Mouse (Mus musculus) adrenal gland, adult (tissue): ENCODE measurements around the gene 6430550D23Rik.
"Not testable (repeated sequence)": the region's sequence is repeated elsewhere in the genome, so short reads cannot be mapped to it uniquely, and the experiment has no call there.

Source experiments
- DNase-seq, 2 experiments: peaks; one replicate each; pipeline ENCODE4 v3.0.0; 2022 to 2023; ENCODE audit warnings: low spot score in 1 of 2; ENCODE audit not compliant: inconsistent age in 2 of 2

Gene 6430550D23Rik

DNA sequence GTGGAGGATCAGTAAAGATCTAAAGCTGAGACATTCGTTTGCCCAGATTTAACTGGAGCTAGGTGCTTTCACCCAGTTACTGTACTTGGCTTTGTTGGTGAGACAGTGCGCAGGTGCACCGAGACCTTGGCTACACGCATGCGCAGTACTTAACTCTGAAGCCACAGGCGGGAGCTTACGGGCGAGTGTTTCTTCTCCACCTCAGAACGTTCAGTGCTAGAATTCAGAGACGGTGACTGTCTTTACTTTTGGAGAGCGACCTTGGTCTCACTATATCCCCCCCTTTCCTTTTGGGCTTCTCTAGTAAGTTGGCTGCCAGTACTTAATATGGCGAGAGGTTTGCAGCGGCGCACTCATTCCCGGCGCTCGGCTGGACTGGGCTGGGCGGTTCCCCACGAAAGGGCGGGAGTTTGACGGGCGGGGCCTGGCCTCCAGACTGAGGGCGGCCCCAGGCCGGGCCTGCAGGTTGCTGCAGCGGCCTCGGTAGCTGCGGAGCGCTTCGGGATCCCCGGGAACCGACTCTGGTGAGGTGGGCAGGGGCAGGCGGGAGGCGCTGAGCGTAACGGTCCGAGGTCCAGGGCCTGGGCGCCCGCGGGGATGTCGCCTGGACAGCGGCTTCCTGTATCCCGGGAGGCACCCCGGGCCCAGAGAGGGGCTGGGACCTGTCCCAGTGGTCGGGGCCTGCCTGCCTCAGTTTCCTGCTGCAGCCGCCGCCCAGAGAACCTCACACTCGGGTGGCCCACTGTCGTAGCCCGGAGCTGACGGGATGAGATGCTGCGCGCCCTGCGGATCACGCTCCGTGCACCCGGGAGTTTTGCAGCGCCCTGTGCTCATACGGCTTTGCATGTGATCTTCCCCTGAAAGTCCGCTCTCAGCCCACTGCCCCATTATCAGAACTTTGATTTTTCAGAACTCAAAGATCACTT lies 51.4 kb downstream of the 6430550D23Rik start, which contains the start of gene Cep250:
Cep250 (plus strand) TSS at position 325 of the 926 bp plus-strand sequence.
- DNase-seq: peak; percentile 95 to 98

DNA sequence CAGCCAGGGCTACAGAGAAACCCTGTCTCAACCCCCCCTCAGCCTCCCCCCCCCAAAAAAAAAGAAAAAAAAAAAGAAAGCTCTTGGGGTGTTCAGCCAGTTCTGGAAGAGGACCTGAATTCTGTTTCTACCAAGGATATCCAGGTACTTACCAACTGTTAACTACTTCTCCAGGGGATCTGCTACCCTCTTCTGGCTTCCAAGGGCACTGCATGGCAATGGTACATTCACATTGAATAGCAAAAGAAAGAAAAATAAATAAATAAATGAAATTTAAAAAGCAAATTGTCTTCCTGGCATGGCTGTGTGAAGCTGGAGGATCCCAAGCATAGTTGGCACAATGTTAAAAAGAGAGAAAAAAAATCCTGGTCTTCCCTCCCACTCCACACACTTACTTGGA lies 55.8 kb downstream of the 6430550D23Rik start:
- DNase-seq: peak; percentile 46 to 83

DNA sequence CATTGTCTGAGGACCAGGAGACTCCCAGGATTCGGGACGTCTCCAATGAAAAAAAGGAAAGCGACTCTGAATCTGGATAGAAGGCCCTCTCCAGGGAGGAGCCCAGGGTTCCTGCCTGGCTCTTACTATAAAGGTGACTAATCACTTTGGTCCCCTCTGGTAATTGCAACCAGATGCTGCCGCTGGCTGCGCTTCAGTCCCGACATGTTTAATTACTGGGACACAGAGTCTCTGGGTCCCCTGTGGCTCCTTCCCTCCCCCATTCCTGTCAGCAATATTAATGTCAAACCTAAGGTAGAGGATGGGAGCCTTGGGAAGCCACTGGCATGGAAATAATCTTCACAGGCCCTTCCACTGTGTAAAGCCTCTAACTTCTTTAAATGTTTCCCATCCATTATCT lies 58.4 kb downstream of the 6430550D23Rik start:
- peak in 1 of 2 experiments; percentile 38 for DNase-seq

DNA sequence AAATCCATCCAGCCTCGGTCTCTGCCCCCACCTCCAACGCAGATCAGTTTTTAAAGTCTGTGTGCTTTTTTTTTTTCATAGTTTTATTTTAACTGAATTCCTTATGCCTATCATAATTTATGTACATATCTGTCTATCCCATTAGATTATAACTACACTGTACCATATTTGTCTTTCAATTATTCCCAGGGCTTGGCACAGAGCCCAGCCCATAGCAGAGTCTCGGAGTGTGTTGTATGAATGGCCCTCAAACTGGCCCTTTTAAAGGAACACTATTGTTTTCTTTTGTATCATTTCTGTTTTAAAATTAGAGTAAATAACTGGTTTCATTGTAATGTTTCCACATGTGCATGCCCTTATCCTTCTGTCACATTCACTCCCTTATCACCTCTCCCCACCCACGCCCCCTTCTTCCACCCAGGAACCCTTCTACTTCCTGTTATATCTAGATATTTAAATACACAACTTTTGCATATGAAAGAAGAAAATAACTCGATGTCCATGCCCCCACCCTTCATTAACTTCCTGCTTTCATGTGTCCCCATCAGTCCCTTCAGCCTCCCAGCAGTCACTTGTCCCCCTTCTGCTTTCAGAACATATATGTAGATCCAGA lies 60.3 kb downstream of the 6430550D23Rik start:
- no peak for DNase-seq

DNA sequence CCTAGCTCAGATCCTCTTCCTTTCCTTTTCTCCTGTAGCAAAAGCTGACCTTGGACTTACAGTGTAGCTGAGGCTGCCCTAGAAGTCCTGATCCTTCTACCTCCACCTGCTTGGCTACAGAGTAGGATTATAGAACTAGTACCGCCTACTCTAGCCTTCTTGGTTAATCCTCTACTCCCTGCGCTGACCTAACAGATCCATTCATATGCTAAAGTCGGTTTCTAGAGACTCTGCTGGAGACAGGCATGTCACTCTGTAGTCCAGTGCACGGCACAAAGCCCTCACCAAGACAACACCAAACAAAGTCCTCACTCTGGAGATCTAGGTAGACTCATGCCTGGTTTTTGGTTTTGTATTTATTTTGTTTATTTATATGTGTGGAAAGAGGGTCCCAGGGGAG lies 61.3 kb downstream of the 6430550D23Rik start:
- no peak for DNase-seq

DNA sequence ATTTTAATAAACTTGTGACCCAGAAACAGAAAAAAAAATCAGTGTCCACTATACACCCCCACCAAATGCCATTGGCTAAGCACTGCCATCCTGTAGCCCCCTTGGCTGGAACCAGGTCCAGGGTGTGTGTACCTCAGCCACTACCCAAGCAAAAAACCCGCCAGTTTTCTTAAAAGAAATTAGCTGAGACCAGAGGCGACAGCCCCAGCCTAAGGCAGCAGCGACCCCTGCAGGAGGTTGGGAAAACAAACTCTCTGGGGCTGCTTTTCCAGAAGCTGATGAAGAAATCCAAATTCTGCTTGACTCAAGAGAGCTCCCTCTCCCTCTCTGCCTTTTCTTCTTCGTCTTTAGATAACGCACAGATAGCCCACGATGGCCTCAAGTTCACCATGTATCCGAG lies 61.7 kb downstream of the 6430550D23Rik start:
- DNase-seq: peak; percentile 71 to 91

DNA sequence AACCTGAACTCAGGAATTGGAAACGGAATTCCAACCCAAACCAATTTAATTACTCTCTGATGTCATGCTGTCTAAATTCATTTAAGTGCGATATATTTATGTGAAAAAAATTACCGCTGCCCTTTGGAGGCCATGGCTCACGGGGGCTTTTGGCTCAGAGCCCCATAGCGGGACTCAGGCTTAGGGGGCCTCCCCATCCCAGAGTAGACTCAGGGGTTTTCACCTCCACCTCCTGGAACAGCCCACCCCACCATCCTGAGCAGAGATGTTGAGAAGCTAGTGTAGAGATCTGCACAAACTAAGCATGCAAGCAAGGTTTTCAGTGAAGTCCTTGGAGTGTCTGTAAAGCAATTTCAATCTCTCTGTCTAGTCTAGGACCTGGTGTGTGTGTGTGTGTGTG lies 62.2 kb downstream of the 6430550D23Rik start:
- DNase-seq: peak in 1 of 2 experiments; percentile 29

DNA sequence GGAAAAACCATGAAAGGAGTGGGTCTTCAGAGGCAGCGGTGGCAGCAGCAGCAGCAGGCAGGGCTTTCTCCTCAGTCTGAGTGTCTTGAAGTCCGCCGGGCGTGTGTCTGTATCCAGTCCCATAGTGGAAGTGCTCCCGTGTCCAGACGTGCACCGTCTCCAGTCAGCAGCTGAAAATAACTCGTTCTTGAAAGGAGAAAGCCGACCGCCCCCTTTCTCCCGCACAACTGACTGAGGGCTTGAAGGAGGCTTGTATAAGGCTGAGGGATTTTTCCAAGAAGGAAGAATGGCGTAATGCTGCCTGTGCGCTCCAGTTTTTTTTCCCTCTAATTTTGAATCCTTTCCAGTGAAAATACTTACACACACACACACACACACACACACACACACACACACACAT lies 62.7 kb downstream of the 6430550D23Rik start, which contains the start of gene Gdf5:
Gdf5 (minus strand) TSS at position 244 of the 400 bp plus-strand sequence.
- peak in 1 of 2 experiments; percentile 47 for DNase-seq

DNA sequence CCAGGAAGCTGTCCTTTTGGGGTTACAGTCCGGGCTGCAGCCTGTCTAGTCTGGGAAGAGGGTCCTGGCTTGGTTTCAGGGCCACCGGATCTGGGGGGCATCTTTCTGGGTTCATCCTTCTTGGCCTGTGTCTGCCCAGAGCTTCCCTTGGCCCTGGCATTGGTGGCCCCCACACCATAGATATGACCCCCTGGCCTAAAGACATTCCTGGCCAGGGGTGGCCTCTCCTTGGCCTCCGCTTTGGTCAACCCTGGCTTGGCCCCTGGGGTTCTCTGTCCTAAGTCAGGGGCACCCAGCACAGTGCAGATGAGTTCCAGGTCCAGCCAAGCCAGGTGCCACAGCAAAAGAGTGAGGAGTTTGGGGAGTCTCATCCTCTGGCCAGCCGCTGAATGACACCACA lies 63.1 kb downstream of the 6430550D23Rik start:
- no peak for DNase-seq

DNA sequence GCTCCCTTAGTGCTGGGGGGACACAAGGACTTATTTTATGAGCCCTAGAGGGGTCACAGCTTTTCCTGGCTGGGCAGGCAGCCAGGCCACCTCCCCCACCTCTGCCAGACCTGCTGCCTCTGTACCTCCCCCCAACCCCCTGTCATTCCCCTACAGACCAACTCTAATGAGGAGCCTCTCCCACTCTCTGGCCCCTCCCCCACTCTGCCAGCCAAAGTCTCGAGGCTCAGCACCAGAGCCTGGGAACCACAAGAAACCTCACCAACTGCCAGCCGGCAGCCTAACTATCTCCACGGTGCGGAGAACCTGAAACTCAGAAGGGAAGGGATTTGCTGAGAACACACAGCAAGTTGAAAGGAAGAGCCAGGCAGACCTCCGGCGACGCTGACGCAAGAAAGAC lies 64.3 kb downstream of the 6430550D23Rik start:
- peak in 1 of 2 experiments; percentile 21 for DNase-seq

DNA sequence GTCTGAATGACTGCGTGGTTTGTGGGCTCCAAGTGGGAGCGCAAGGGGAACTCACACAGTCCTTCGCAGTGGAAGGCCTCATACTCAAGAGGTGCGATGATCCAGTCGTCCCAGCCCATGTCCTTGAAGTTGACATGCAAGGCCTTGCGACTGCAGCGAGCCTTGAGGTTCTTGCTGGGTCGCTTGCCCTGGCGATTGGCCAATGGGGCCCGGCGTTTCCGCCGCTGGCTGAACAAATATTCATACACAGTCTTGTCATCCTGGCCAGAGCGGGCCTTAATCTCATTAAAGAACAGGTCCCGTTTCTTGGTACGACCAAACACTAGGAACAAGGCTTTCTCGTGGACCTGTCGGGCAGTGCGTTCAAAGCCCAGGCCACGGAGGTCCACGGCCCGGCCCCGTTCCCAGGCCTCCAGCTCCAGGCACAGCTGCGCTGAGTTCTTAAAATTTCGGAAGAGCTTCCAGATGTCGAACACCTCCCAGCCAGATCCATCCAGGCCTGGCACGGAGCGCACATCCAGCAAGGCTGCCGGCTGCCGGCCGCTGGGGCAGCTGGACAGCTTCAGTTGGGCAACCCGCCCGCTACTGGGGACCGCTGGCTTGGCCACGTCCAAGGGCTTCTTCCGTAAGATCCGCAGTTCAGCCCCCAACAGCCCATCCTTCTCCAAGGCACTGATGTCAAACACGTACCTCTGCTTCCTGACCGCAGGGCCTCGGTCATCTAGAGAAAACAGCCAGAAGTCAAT lies 65.9 kb downstream of the 6430550D23Rik start:
- peak; percentile 86 to 93 for DNase-seq

DNA sequence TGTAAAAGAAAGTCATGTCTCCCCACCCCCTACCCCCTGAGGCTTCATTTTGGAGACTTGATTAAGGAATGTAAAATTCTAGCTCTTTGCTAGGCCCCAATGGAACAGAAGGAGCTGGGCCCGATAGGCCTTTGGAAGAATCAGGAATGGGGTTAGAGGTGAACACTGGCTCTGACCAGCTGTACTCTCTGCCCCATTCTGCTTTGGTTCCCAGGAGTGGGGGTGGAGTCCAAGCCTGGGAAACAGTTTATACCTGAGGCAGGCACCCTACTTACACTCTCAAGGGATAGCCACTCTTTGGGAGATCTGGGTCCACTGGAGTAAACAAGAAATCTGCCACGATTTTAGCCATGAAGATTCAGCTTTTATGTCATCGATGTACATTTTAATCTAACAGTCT lies 67.1 kb downstream of the 6430550D23Rik start, which contains the start of gene Gm15557:
Gm15557 (plus strand) TSS at position 48 of the 400 bp plus-strand sequence.
- DNase-seq: peak in 1 of 2 experiments; percentile 20

DNA sequence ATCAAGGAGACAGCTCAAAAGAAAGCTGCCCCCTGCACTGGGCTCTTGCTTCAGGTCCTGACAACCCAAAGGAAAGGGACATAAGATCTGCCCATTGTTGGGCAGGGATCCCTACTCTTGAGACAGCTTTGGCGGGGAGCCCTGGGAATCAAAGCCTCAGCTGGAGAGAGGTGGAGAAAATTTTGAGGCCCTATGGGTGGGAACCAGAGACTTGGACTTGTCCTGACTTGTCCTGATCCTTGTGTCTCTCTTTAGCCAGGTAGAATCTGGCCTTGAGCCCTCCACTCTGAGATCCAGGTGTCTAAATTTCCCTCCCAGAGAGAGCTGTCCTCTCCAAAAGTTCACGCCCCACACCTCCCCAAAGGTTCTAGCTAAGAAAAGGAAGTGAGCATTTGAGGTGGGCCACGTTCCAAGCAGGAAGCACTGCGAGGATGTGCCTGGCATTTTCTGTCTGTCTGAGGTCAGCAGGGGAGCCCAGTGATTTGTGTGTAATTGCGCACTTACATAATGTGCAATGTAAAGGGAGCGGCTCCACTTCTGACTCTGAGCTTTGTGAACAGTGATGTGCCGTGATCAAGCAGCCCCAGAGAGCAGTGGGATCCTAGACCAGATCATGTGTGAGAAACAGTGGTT lies 67.8 kb downstream of the 6430550D23Rik start:
- peak in 1 of 2 experiments; percentile 31 for DNase-seq

DNA sequence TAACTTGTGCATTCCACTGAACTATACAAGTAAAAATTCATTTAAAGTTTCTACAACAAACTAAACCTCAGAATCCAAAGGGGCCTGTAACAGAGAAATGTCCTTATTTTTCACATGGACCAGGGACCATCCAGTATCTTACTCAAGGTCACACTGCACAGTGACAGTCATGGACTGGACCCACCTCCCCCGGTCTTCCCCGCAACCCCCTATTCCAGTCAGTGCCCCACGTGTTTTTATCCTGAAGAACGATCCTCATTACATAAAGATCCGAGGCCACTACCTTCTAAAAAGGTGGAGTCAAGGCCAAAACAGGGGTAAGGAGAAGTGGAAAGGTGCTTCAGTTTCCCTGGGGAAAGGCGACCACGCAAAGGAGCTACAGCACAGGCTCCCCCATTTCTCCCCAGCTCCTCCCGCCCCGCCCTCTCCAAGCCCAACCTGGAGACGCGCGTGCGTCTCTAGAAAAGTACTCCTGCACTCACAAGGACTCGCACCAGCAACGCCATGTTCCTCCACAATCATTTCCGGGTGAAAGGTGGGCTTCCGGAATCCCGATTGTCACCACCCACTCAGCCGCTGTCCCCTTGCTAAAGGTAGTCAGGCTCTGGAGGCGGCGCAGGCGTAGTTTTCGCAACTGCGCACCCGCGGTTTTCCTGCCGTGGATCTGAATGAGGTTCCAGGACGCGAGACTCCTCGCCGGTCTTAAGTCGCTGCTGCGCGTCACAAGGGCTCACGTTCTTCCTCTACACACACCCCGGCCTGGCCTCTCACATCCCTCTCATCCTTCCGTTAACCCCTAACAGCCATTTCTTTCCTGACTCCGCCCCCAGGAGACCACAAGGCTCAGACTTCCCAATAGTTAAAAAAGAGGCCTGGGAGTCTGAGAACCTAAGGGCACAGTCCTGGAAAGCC lies 78.0 kb downstream of the 6430550D23Rik start, which contains the start of gene Uqcc1:
Uqcc1 (minus strand) TSS at position 780 of the 912 bp plus-strand sequence.
- peak; percentile 95 to 98 for DNase-seq

DNA sequence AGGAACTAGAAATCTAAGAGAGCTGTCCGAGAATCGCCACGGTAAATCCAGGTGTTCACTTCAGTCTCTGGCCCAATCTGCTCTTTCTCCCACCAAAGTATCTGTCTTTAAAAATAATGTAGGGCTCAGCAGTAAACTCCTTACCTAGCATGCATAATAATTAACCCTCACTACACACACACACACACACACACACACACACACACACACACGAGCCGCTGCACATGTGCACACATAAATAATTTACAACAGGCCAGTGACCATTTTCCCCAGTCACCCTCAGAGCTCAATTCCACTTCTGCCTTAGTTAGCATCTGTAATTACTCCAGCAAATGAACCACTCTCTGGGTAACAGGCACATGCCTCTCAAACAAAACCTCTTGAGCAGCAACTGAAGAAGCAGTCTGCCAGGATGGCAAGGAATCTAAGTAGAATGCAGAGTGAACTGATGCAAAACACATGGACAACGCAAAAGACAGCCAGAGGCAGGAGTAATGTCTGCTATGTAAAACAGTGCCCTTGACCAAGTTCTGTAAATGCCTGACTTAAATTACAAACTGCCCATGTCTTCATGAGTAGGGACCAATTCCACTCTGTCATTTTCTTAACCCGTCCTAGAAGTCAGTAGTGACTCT lies 78.9 kb downstream of the 6430550D23Rik start:
- DNase-seq: no peak

DNA sequence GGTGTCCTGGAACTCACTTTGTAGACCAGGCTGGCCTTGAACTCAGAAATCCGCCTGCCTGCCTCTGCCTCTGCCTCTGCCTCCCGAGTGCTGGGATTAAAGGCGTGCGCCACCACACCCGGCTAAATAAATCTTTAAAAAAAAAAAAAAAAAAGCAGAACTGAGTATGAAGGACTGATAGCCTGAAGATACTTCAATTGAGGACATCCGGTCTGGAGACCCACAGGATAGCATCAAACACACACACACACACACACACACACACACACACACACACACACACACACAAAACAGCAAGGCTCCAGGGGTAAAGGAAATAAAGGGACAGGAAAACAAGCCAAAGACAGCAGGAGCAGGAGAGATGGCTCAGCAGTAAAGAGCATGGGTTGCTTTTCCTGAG lies 82.6 kb downstream of the 6430550D23Rik start:
- not testable (repeated sequence) for DNase-seq
